Mouse (Mus musculus): Measurements from ENCODE around the gene Rnd3. TPM values are rescaled to one million over a fixed set of nuclear protein-coding genes. Genes with fewer than 3 reads are reported as not detected.

The Rnd3 gene
- polyA plus RNA-seq, 1 experiment from 2014 or later, result 338 TPM

DNA sequence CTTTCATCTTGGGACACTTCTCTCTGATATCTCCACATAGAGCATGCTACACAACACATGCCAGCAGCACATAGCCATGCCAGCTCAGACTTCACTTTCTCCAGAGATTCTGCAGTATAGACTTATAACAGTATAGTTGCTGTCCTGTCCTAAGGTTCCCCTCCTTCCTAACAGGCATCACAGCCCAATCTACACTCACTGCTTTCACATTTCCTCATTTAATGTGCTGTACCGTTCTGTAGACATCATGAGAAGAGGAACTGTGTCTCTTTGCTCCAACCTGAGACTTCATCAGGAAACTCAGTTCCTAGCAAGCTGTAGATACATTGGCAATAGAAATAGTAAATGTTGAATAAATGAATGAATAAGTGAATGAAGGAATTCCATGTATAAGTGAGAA is 49.7 kb downstream of the Rnd3 start:
- ATAC-seq (ENCODE audit: low FRiP score) (no peak), DNase-seq (ENCODE audit: low spot score, missing footprints) (no peak)
- H3K4me2 ChIP-seq, result no peak overlapping the region
- no peaks in the 10 kb centered on the region for H3K36me3 ChIP-seq (ENCODE audit: control insufficient read depth, insufficient read depth, low read length)
- H3K9ac ChIP-seq (ENCODE audit: low read length), result no peak overlapping the region
- no peaks in the 10 kb centered on the region for H3K9me3 ChIP-seq (ENCODE audit: control insufficient read depth, low read length)
- H3K27ac ChIP-seq (ENCODE audit: low read depth, low read length), result no peak overlapping the region
- H3K4me3 ChIP-seq (ENCODE audit: low read depth, low read length), result no peak overlapping the region
- 94% methylated on average over 1 of the region's 1 CpGs for WGBS
- H3K4me1 ChIP-seq (ENCODE audit: control insufficient read depth, insufficient read depth, low read length), result peaks cover 4% of the 10 kb centered on the region; the same call in 1 of the 2 replicates
- H3K27me3 ChIP-seq (ENCODE audit: control insufficient read depth, insufficient read depth, low read length), result no peaks in the 10 kb centered on the region

DNA sequence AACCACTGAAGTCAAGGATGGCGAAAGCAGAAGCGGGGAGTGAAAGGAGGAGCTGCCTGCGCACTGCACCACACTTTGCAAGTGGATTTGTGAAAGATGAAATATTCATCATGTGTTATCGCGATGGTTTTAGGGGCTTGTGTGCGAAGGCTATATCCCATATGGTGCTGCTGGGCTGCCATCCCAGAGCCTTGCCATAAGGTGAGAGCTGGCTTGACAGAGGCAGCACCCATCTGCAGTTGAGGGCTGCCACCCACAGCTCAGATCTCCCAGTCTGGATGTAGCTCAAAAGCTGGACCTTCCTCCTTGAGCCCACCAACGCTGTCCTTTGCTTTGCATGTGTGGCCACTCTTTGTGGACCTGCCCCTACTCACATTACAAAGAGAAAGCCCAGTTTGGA is 58.2 kb downstream of the Rnd3 start:
- H3K27ac ChIP-seq (ENCODE audit: low read depth, low read length), result peak overlapping the region; percentile 56; the same call in 1 of the 2 replicates
- WGBS, result 56% methylated on average over 7 of the region's 7 CpGs
- H3K27me3 ChIP-seq (ENCODE audit: control insufficient read depth, insufficient read depth, low read length), result no peaks in the 10 kb centered on the region
- H3K4me2 ChIP-seq, result no peak overlapping the region
- H3K4me3 ChIP-seq (ENCODE audit: low read depth, low read length), result no peak overlapping the region
- DNase-seq (ENCODE audit: low spot score, missing footprints) (peak; percentile 88), ATAC-seq (ENCODE audit: low FRiP score) (no peak; the same call in 1 of the 2 replicates)
- peaks cover 45% of the 10 kb centered on the region for H3K4me1 ChIP-seq (ENCODE audit: control insufficient read depth, insufficient read depth, low read length)
- H3K36me3 ChIP-seq (ENCODE audit: control insufficient read depth, insufficient read depth, low read length), result no peaks in the 10 kb centered on the region
- no peaks in the 10 kb centered on the region for H3K9me3 ChIP-seq (ENCODE audit: control insufficient read depth, low read length)
- no peak overlapping the region for H3K9ac ChIP-seq (ENCODE audit: low read length)

DNA sequence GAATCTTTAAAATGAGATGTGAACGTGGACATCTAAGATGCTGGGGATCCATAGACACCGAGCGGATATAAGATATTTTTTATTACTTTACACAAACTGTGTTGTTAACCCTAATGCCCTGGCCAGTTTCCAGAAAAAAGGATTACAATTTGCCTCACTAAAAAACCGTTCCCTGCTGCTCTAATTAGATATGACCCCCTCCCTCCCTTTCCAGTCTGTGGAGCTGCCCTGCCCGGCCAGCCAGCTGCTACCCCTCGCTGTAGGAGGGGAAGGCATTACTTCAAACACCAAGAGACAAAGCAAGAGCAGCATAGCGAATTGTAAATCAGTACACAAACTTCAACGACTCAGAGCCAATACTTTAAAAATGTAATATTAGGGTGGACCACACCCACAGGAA is 58.9 kb downstream of the Rnd3 start:
- Histone ChIP-seq H3K9ac (ENCODE audit: low read length) (no peak overlapping the region), H3K4me1 (ENCODE audit: control insufficient read depth, insufficient read depth, low read length) (peaks cover 49% of the 10 kb centered on the region), H3K36me3 (ENCODE audit: control insufficient read depth, insufficient read depth, low read length) (no peaks in the 10 kb centered on the region), H3K4me3 (ENCODE audit: low read depth, low read length) (no peak overlapping the region), H3K4me2 (no peak overlapping the region), H3K9me3 (ENCODE audit: control insufficient read depth, low read length) (no peaks in the 10 kb centered on the region), H3K27me3 (ENCODE audit: control insufficient read depth, insufficient read depth, low read length) (no peaks in the 10 kb centered on the region), H3K27ac (ENCODE audit: low read depth, low read length) (peak overlapping the region; percentile 56)
- ATAC-seq (ENCODE audit: low FRiP score), result peak; percentile 61
- no peak for DNase-seq (ENCODE audit: low spot score, missing footprints)
- 19% methylated on average over 8 of the region's 8 CpGs for WGBS

DNA sequence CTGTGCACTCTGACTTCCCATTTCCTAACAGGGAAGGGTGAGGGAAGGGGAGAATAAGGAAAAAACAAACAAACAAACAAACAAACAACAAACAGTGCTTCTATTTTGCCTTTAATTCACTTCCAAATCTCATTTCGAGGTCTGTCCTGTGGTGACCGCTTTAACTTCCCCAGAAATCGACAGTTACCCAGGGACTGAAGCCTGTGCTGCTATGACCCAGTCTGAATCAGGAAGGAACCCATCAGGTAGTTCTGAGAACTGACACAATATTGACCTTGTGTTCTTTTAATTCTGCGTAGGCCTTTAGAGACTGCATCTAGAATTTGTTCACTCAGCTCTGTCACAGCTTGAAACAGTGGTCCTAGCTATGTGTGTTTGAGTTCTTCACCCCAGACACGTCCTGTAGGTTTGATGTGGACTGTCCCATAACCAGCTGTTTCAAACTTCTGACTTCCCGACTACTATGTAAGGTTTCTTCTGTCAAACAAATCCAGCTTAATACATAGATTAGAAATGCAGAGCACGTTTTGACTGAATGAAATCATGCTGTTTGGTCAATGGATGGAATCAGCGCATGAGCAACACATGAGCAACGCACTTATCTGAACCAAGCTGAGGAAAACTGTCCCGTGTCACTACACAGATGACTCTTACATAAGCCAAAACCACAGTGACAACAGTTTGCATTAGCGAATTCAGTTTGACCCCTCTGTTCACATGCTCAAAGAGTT is 59.9 kb downstream of the Rnd3 start:
- no peak overlapping the region for H3K4me2 ChIP-seq
- H3K27ac ChIP-seq (ENCODE audit: low read depth, low read length), result peak overlapping the region; percentile 56; the same call in 1 of the 2 replicates
- no peaks in the 10 kb centered on the region for H3K27me3 ChIP-seq (ENCODE audit: control insufficient read depth, insufficient read depth, low read length)
- DNase-seq (ENCODE audit: low spot score, missing footprints), result no peak
- no peak overlapping the region for H3K9ac ChIP-seq (ENCODE audit: low read length)
- no peaks in the 10 kb centered on the region for H3K9me3 ChIP-seq (ENCODE audit: control insufficient read depth, low read length)
- no peak overlapping the region for H3K4me3 ChIP-seq (ENCODE audit: low read depth, low read length)
- 76% methylated on average over 11 of the region's 11 CpGs for WGBS
- no peak for ATAC-seq (ENCODE audit: low FRiP score)
- peaks cover 53% of the 10 kb centered on the region for H3K4me1 ChIP-seq (ENCODE audit: control insufficient read depth, insufficient read depth, low read length)
- no peaks in the 10 kb centered on the region for H3K36me3 ChIP-seq (ENCODE audit: control insufficient read depth, insufficient read depth, low read length)

DNA sequence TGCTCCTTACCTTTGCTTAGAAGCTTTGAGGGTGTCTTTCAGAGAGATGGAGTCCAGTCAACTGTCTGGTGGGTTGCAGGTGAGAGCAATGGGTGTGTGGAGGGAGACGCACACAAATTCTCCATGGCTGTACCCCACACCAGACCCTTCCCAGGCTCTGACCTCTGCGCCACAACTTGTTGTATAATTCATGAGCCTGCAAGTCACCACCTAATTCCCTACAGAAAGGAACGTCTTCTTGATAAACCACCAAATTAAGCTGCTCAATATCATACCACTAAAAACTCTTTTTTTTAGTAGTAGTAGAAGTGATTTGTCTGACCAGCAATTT is 60.8 kb downstream of the Rnd3 start:
- H3K9ac ChIP-seq (ENCODE audit: low read length), result peak overlapping the region; percentile 24
- H3K27me3 ChIP-seq (ENCODE audit: control insufficient read depth, insufficient read depth, low read length), result no peaks in the 10 kb centered on the region
- H3K27ac ChIP-seq (ENCODE audit: low read depth, low read length), result peak overlapping the region; percentile 83
- ATAC-seq (ENCODE audit: low FRiP score), result peak; percentile 74
- H3K4me2 ChIP-seq, result peak overlapping the region; percentile 34; the same call in 1 of the 2 replicates
- peaks cover 57% of the 10 kb centered on the region for H3K4me1 ChIP-seq (ENCODE audit: control insufficient read depth, insufficient read depth, low read length)
- no peaks in the 10 kb centered on the region for H3K9me3 ChIP-seq (ENCODE audit: control insufficient read depth, low read length)
- WGBS, result 18% methylated on average over 3 of the region's 3 CpGs
- DNase-seq (ENCODE audit: low spot score, missing footprints), result peak; percentile 93
- H3K4me3 ChIP-seq (ENCODE audit: low read depth, low read length), result no peak overlapping the region
- no peaks in the 10 kb centered on the region for H3K36me3 ChIP-seq (ENCODE audit: control insufficient read depth, insufficient read depth, low read length)

DNA sequence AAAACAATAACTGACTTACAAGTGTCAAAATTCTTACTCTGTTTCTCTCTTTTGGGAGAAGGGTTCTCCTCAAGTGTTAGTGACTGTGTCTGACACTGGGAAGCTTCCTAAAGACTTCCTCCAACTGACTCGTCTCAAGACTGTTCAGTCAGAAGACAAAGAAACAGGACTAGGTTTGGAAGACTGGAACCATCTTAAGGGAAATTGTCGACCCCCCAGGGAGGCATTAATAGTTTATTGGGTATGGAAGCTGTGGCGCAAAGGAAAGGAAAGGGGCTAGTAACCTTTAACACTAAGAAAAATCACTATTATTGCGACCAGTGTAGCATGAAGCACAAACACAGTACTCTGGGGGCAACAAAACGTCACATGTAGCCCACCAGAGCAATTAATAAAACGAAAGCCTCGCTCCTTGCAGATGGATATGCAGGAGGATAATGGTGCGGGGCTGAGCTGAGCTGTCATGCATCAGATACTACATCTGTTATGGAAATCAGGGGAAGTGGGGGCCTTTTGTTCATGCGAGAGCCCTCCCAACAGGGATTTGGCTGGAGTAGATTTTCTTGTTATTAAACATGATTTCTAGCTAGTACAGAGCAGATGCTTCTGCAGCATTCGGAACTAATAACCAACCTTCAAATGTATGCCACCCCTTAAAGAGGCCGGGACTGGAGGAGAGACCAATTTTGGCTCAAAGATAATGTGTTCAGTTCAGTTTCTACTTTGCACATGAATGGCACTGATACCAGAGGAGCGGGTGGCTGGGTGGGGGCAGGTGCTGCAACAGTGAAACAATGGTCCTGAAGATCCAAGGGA is 61.4 kb downstream of the Rnd3 start:
- peak overlapping the region; percentile 24 for H3K9ac ChIP-seq (ENCODE audit: low read length)
- 18% methylated on average over 12 of the region's 12 CpGs for WGBS

DNA sequence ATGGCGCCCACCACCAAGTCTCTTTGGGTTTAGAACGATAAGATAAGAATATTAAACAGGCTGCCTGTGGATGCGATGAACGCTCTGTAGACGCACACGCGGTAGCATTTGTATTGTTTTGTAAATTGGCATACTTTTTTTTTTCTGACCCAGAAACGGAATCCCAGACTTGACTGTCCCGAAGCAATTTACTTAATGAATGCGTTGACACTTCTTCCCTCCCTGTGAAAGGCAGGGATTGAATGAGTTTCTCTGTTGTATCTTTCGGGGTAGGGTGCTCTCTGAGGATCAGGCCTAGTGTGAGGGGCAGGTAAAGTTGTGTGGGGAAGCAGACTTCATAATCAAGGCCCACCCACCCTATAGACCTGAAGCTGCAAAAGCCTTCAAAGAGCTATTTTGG is 63.8 kb downstream of the Rnd3 start:
- no peak for ATAC-seq (ENCODE audit: low FRiP score)
- Histone ChIP-seq H3K4me2 (no peak overlapping the region), H3K9me3 (ENCODE audit: control insufficient read depth, low read length) (no peaks in the 10 kb centered on the region), H3K4me1 (ENCODE audit: control insufficient read depth, insufficient read depth, low read length) (peaks cover 47% of the 10 kb centered on the region), H3K27me3 (ENCODE audit: control insufficient read depth, insufficient read depth, low read length) (no peaks in the 10 kb centered on the region), H3K27ac (ENCODE audit: low read depth, low read length) (peak overlapping the region; percentile 36), H3K4me3 (ENCODE audit: low read depth, low read length) (no peak overlapping the region), H3K36me3 (ENCODE audit: control insufficient read depth, insufficient read depth, low read length) (no peaks in the 10 kb centered on the region), H3K9ac (ENCODE audit: low read length) (no peak overlapping the region)
- DNase-seq (ENCODE audit: low spot score, missing footprints), result no peak
- WGBS, result 64% methylated on average over 11 of the region's 11 CpGs

More for the DNA sequence above, 61.4 kb downstream of the Rnd3 start:
- H3K4me1 ChIP-seq (ENCODE audit: control insufficient read depth, insufficient read depth, low read length), result peaks cover 57% of the 10 kb centered on the region
- H3K36me3 ChIP-seq (ENCODE audit: control insufficient read depth, insufficient read depth, low read length), result no peaks in the 10 kb centered on the region
- H3K4me3 ChIP-seq (ENCODE audit: low read depth, low read length), result 0 out of 2 replicates have a peak overlapping the region, but pooled peaks have one; percentile 4
- ATAC-seq (ENCODE audit: low FRiP score) (peak; percentile 82), DNase-seq (ENCODE audit: low spot score, missing footprints) (peak; percentile 95)
- H3K4me2 ChIP-seq, result peak overlapping the region; percentile 34
- peak overlapping the region; percentile 83 for H3K27ac ChIP-seq (ENCODE audit: low read depth, low read length)
- H3K27me3 ChIP-seq (ENCODE audit: control insufficient read depth, insufficient read depth, low read length), result no peaks in the 10 kb centered on the region
- H3K9me3 ChIP-seq (ENCODE audit: control insufficient read depth, low read length), result no peaks in the 10 kb centered on the region

DNA sequence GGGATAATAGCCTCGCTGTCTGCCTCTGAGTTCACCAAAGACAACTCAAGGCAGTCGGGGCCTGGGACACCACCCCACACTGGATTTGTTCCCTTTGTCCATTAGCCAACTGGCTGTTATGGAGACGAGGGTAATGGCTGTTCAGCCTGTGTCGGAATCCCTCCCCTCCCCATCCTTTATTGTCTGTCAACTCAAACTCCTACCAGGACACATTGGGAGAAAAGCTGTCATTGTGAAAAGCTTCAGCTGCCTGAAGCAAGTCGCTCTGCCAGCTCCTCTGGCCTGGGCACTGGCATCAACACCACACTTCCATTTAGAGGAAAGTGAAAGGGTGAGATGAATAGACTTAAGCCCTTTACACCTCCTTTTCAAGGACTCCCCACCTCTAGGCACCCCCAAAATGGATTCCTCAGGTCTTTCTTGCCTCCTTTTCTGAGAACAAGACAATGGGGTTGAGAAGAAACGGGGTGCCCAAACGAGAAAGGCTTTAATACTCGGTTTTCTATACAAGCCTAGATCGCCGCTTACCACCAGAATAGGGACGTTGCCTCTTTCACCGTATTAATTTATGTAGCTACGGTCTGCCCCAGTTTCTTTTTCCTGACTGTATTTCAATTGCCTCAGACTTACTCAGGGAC is 66.1 kb downstream of the Rnd3 start:
- peak; percentile 90 for DNase-seq (ENCODE audit: low spot score, missing footprints)
- H3K4me1 ChIP-seq (ENCODE audit: control insufficient read depth, insufficient read depth, low read length), result peaks cover 27% of the 10 kb centered on the region
- WGBS, result 39% methylated on average over 13 of the region's 13 CpGs
- no peaks in the 10 kb centered on the region for H3K27me3 ChIP-seq (ENCODE audit: control insufficient read depth, insufficient read depth, low read length)
- no peak overlapping the region for H3K4me3 ChIP-seq (ENCODE audit: low read depth, low read length)
- H3K9ac ChIP-seq (ENCODE audit: low read length), result no peak overlapping the region
- H3K9me3 ChIP-seq (ENCODE audit: control insufficient read depth, low read length), result no peaks in the 10 kb centered on the region
- H3K36me3 ChIP-seq (ENCODE audit: control insufficient read depth, insufficient read depth, low read length), result no peaks in the 10 kb centered on the region
- H3K27ac ChIP-seq (ENCODE audit: low read depth, low read length), result peak overlapping the region; percentile 60
- H3K4me2 ChIP-seq, result no peak overlapping the region
- ATAC-seq (ENCODE audit: low FRiP score), result peak; percentile 71

Data from midbrain, embryonic 11.5 days (tissue).